Mouse (Mus musculus) heart, embryonic 15.5 days (tissue): Measurements from ENCODE around the gene Top3a. TPM values are rescaled to one million over a fixed set of nuclear protein-coding genes. Genes with fewer than 3 reads are reported as not detected.
"Not testable (repeated sequence)": the region's sequence is repeated elsewhere in the genome, so short reads cannot be mapped to it uniquely, and the experiment has no call there.

ENCODE experiments used
- ATAC-seq: fragments of 200-750 bp; cut with Nextera tagmentation; replicated peaks from 2 replicates; pipeline ENCODE4 v1.8.0; 2017; ENCODE audit warnings: low read depth, moderate TSS enrichment; ENCODE audit not compliant: insufficient number of reproducible peaks, insufficient read depth, low FRiP score
- H3K27ac ChIP-seq: fragments of 300-500 bp; sonication (generic); 2 replicates; pipeline ENCODE4 v1.5.1; 2015; ENCODE audit warnings: mild to moderate bottlenecking, inconsistent platforms
- H3K27me3 ChIP-seq: fragments of 300-500 bp; sonication (generic); 2 replicates; pipeline ENCODE4 v1.6.1; 2015; ENCODE audit warnings: inconsistent platforms
- H3K36me3 ChIP-seq: fragments of 300-500 bp; sonication (generic); 2 replicates; pipeline ENCODE4 v1.6.1; 2015; ENCODE audit warnings: mild to moderate bottlenecking, inconsistent platforms
- H3K4me1 ChIP-seq: fragments of 300-500 bp; sonication (generic); replicated peaks from 2 replicates; pipeline ENCODE4 v1.6.1; 2015; ENCODE audit warnings: inconsistent platforms
- H3K4me2 ChIP-seq: fragments of 300-500 bp; sonication (generic); 2 replicates; pipeline ENCODE4 v1.6.1; 2015; ENCODE audit warnings: inconsistent platforms, mild to moderate bottlenecking, moderate library complexity
- H3K4me3 ChIP-seq: fragments of 300-500 bp; sonication (generic); 2 replicates; pipeline ENCODE4 v1.5.1; 2015; ENCODE audit warnings: mild to moderate bottlenecking, inconsistent platforms
- H3K9ac ChIP-seq: fragments of 300-500 bp; sonication (generic); 2 replicates; pipeline ENCODE4 v1.6.1; 2015; ENCODE audit warnings: mild to moderate bottlenecking, inconsistent platforms
- H3K9me3 ChIP-seq: fragments of 300-500 bp; sonication (generic); replicated peaks from 2 replicates; pipeline ENCODE4 v1.6.1; 2016; ENCODE audit warnings: inconsistent platforms
- WGBS: fragments of 180-500 bp; shearing (Covaris S2); methylation state at CpG from one replicate; pipeline ENCODE4 v1.1.7; 2015; ENCODE audit warnings: mixed read lengths; 5-methylcytosine and 5-hydroxymethylcytosine counted together
- polyA plus RNA-seq: library from polyadenylated mRNA; unstranded; fragments of >200 nt; fragmentation: Nextera tagmentation; extraction: Ambion mirVana; gene quantifications from 2 replicates; pipeline ENCODE4 v1.2.1, GENCODE M21; 2015

Top3a gene
- polyA plus RNA-seq = 7.4 and 11.0 TPM in 2 replicates

GRCm38 (mm10) chr11:60776829-60777740 is at the start of gene Top3a, which contains the start of gene Smcr8:
Gene Top3a, minus strand, starts transcription at chr11:60777365.
Gene Smcr8, plus strand, starts transcription at chr11:60777524.
- Histone ChIP-seq H3K36me3 (peaks cover 3% of the 10 kb centered on the region), H3K4me3 (peak within 1 kb of the TSS; percentile 70), H3K9me3 (no peaks in the 10 kb centered on the region), H3K27me3 (no peaks in the 10 kb centered on the region), H3K4me1 (peaks cover 64% of the 10 kb centered on the region), H3K27ac (peak within 1 kb of the TSS; percentile 89), H3K4me2 (peak within 1 kb of the TSS; percentile 73), H3K9ac (peak within 1 kb of the TSS; percentile 67)
- WGBS = under 1% methylated on average over 62 of the region's 62 CpGs
- ATAC-seq = peak; percentile 92

- Histone ChIP-seq H3K4me2 (no peak overlapping the region), H3K27ac (no peak overlapping the region), H3K9ac (no peak overlapping the region), H3K4me3 (no peak overlapping the region), H3K4me1 (peaks cover 8% of the 10 kb centered on the region), H3K9me3 (no peaks in the 10 kb centered on the region), H3K27me3 (no peaks in the 10 kb centered on the region), H3K36me3 (no peaks in the 10 kb centered on the region)
- no peak for ATAC-seq
- 42% methylated on average over 1 of the region's 1 CpGs for WGBS
Measured at GRCm38 (mm10) chr11:60826700-60827099, 49.5 kb upstream of the Top3a start.

DNA sequence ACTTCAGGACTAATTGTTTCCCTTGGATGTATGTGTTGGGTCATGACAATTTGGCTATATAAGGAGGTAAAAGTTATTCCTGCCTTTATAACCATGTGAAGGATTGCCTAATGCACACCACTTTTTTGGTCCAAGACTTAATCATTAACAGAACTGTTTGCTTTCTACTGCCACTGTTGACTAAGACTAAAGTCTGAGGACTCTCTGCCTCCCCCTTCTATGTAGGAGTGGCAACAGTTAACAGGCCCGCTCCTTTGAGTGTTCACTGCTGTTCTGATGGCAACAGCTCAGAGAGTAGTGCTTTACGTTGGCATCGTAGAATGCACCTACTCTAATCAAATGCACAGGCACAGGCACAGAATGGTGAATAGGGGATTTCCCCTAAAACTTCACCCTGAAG is 48.0 kb upstream of the Top3a start:
- no peaks in the 10 kb centered on the region for H3K9me3 ChIP-seq
- WGBS = 74% methylated on average over 3 of the region's 3 CpGs
- no peak overlapping the region for H3K4me3 ChIP-seq
- H3K27ac ChIP-seq = no peak overlapping the region
- no peak for ATAC-seq
- no peaks in the 10 kb centered on the region for H3K36me3 ChIP-seq
- H3K27me3 ChIP-seq = no peaks in the 10 kb centered on the region
- no peak overlapping the region for H3K9ac ChIP-seq
- H3K4me2 ChIP-seq = no peak overlapping the region
- H3K4me1 ChIP-seq = no peaks in the 10 kb centered on the region

GRCm38 (mm10) chr11:60823771-60824170 is 46.6 kb upstream of the Top3a start:
- no peak overlapping the region for H3K4me3 ChIP-seq
- no peaks in the 10 kb centered on the region for H3K36me3 ChIP-seq
- no peaks in the 10 kb centered on the region for H3K9me3 ChIP-seq
- no peak overlapping the region for H3K4me2 ChIP-seq
- no peak overlapping the region for H3K27ac ChIP-seq
- no peaks in the 10 kb centered on the region for H3K4me1 ChIP-seq
- WGBS = 68% methylated on average over 2 of the region's 2 CpGs
- H3K27me3 ChIP-seq = no peaks in the 10 kb centered on the region
- ATAC-seq = no peak
- H3K9ac ChIP-seq = no peak overlapping the region

DNA sequence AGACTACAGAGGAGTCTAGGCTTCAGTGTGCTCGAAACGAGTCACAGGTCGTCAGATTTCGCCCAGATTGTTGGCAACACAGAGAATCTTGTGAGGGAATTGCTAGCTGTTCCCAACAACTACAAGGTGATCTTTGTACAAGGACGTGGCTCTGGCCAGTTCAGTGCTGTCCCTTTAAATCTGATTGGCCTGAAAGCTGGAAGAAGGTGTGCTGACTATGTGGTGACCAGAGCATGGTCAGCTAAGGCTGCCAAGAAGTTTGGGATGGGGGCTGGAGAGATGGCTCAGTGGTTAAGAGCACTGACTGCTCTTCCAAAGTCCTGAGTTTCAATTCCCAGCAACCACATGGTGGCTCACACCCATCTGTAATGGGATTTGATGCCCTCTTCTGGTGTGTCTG is 39.2 kb upstream of the Top3a start:
- Histone ChIP-seq H3K9me3 (no peaks in the 10 kb centered on the region), H3K27me3 (no peaks in the 10 kb centered on the region), H3K27ac (no peak overlapping the region), H3K4me2 (no peak overlapping the region), H3K9ac (no peak overlapping the region), H3K4me3 (no peak overlapping the region), H3K4me1 (no peaks in the 10 kb centered on the region), H3K36me3 (no peaks in the 10 kb centered on the region)
- 63% methylated on average over 5 of the region's 5 CpGs for WGBS
- ATAC-seq = no peak

GRCm38 (mm10) chr11:60811618-60812017 is 34.5 kb upstream of the Top3a start, which contains the start of gene Shmt1:
Gene Shmt1, minus strand, starts transcription at chr11:60811718.
- H3K9me3 ChIP-seq, H3K27me3 ChIP-seq, H3K36me3 ChIP-seq, ATAC-seq: not testable (repeated sequence)
- 27% methylated on average over 6 of the region's 6 CpGs for WGBS
- Histone ChIP-seq H3K9ac (peak within 1 kb of the TSS; percentile 49), H3K4me1 (peaks cover 29% of the 10 kb centered on the region), H3K4me2 (peak within 1 kb of the TSS; percentile 94), H3K4me3 (peak within 1 kb of the TSS; percentile 61), H3K27ac (peak within 1 kb of the TSS; percentile 49; the same call in 1 of the 2 replicates)

DNA sequence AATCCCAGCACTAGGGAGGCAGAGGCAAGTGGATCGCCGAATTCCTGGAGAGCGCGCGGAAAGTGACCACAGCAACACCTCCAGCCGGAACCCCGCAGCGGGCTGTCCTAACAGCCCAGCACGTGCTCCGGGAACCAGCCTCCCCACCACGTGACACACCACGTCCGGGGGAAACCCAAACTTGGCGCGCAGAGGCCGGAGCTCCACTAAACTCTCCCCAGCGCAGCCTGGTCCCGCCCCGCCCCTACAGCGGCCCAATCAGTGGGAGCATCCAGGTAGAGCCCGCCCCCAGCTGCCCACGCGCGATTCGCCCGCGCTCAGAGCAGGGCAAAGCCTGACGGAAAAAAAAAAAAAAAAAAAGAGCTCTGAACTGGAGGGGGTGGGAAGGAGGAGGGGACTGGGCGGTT is 33.9 kb upstream of the Top3a start:
- Histone ChIP-seq H3K27ac (peak overlapping the region; percentile 49; the same call in 1 of the 2 replicates), H3K36me3 (no peaks in the 10 kb centered on the region), H3K4me2 (peak overlapping the region; percentile 94), H3K9me3 (no peaks in the 10 kb centered on the region), H3K4me3 (peak overlapping the region; percentile 61), H3K27me3 (no peaks in the 10 kb centered on the region), H3K9ac (peak overlapping the region; percentile 49), H3K4me1 (peaks cover 29% of the 10 kb centered on the region)
- WGBS = under 1% methylated on average over 29 of the region's 29 CpGs
- peak; percentile 100 for ATAC-seq

GRCm38 (mm10) chr11:60810046-60810965 is 33.1 kb upstream of the Top3a start:
- peak overlapping the region; percentile 61 for H3K4me3 ChIP-seq
- no peaks in the 10 kb centered on the region for H3K9me3 ChIP-seq
- H3K36me3 ChIP-seq = no peaks in the 10 kb centered on the region
- peak overlapping the region; percentile 49 for H3K9ac ChIP-seq
- no peaks in the 10 kb centered on the region for H3K27me3 ChIP-seq
- peak overlapping the region; percentile 49; the same call in 1 of the 2 replicates for H3K27ac ChIP-seq
- peak overlapping the region; percentile 94 for H3K4me2 ChIP-seq
- H3K4me1 ChIP-seq = peaks cover 29% of the 10 kb centered on the region
- ATAC-seq = no peak
- 12% methylated on average over 14 of the region's 14 CpGs for WGBS

GRCm38 (mm10) chr11:60809546-60809945 is 32.4 kb upstream of the Top3a start:
- H3K9ac ChIP-seq = 0 out of 2 replicates have a peak overlapping the region, but pooled peaks have one; percentile 49
- H3K9me3 ChIP-seq = no peaks in the 10 kb centered on the region
- peak overlapping the region; percentile 94 for H3K4me2 ChIP-seq
- 0 out of 2 replicates have a peak overlapping the region, but pooled peaks have one; percentile 39 for H3K27ac ChIP-seq
- ATAC-seq = no peak
- H3K4me3 ChIP-seq = peak overlapping the region; percentile 61
- H3K27me3 ChIP-seq = no peaks in the 10 kb centered on the region
- 41% methylated on average over 1 of the region's 1 CpGs for WGBS
- H3K4me1 ChIP-seq = peaks cover 29% of the 10 kb centered on the region
- H3K36me3 ChIP-seq = no peaks in the 10 kb centered on the region

- Histone ChIP-seq H3K4me3 (no peak overlapping the region), H3K36me3 (peaks cover 3% of the 10 kb centered on the region), H3K4me1 (peaks cover 29% of the 10 kb centered on the region), H3K27me3 (no peaks in the 10 kb centered on the region), H3K9me3 (no peaks in the 10 kb centered on the region), H3K4me2 (peak overlapping the region; percentile 13; the same call in 1 of the 2 replicates), H3K27ac (peak overlapping the region; percentile 5; the same call in 1 of the 2 replicates), H3K9ac (no peak overlapping the region)
- 56% methylated on average over 4 of the region's 4 CpGs for WGBS
- ATAC-seq = no peak
Measured at GRCm38 (mm10) chr11:60808286-60809070, 31.3 kb upstream of the Top3a start.
